Mouse (Mus musculus) heart, adult 2 months (tissue): ENCODE results near the gene Atrnl1. TPM values are rescaled to one million over a fixed set of nuclear protein-coding genes. Genes with fewer than 3 reads are reported as not detected.
"Not testable (repeated sequence)": the region's sequence is repeated elsewhere in the genome, so short reads cannot be mapped to it uniquely, and the experiment has no call there.

ENCODE experiments used
- DNase-seq, 2 experiments: peaks; one replicate each; pipeline ENCODE4 v3.0.0; 2021
- H3K27ac ChIP-seq: fragments of 200-600 bp; 2 replicates; pipeline ENCODE4 v1.8.1; 2022
- H3K27me3 ChIP-seq: fragments of 200-500 bp; 2 replicates; pipeline ENCODE4 v1.6.1; 2012; ENCODE audit warnings: mild to moderate bottlenecking, low read length, inconsistent platforms, mixed read lengths; ENCODE audit not compliant: control insufficient read depth, insufficient read depth
- H3K36me3 ChIP-seq: fragments of 200-500 bp; 2 replicates; pipeline ENCODE4 v1.6.1; 2012; ENCODE audit warnings: low read length, inconsistent platforms; ENCODE audit not compliant: control insufficient read depth, insufficient read depth
- H3K4me1 ChIP-seq: fragments of 200-500 bp; 2 replicates; pipeline ENCODE4 v1.6.1; 2011; ENCODE audit warnings: low read length; ENCODE audit not compliant: control insufficient read depth, insufficient read depth
- H3K4me3 ChIP-seq: fragments of 200-600 bp; 2 replicates; pipeline ENCODE4 v1.8.1; 2022
- H3K79me2 ChIP-seq: fragments of 200-500 bp; replicated peaks from 2 replicates; pipeline ENCODE4 v1.6.1; 2012; ENCODE audit warnings: mild to moderate bottlenecking, inconsistent platforms, low read length, moderate library complexity, mixed read lengths; ENCODE audit not compliant: control insufficient read depth, insufficient read depth
- H3K9ac ChIP-seq: fragments of 200-500 bp; 2 replicates; pipeline ENCODE4 v1.6.1; 2012; ENCODE audit warnings: low read depth, mild to moderate bottlenecking, control low read depth, inconsistent platforms, low read length, mixed read lengths
- CTCF ChIP-seq: fragments of 200-600 bp; IDR thresholded peaks from 2 replicates; pipeline ENCODE4 v1.8.1; 2022; ENCODE audit warnings: antibody characterized with exemption, mild to moderate bottlenecking, moderate library complexity
- EP300 ChIP-seq: fragments of 200-500 bp; IDR thresholded peaks from 2 replicates; pipeline ENCODE4 v1.6.1; 2011; ENCODE audit warnings: low read depth, low read length, control low read depth; ENCODE audit not compliant: insufficient read depth
- POLR2A ChIP-seq: fragments of 200-500 bp; IDR thresholded peaks from 2 replicates; pipeline ENCODE4 v1.6.1; 2011; ENCODE audit warnings: mild to moderate bottlenecking, low read depth, low read length, control low read depth; ENCODE audit not compliant: insufficient read depth
- WGBS: fragments of 180-500 bp; shearing (Covaris S2); methylation state at CpG from one replicate; pipeline ENCODE4 v1.1.7; 2018; 5-methylcytosine and 5-hydroxymethylcytosine counted together
- intact Hi-C: fragments of 180-260 bp; cut with DNase I; formaldehyde crosslinking; loops from one replicate; pipeline ENCODE4 v1.15.1; 2025
- polyA plus RNA-seq: library from polyadenylated mRNA; depleted of rRNA; stranded (reverse); fragments of >200 nt; gene quantifications from 2 replicates; pipeline ENCODE4 v1.2.3, GENCODE M21; 2012
- total RNA-seq, 2 experiments: library from RNA; stranded (reverse); gene quantifications; 2 replicates each; pipeline ENCODE4 v1.2.3; 2021

Gene Atrnl1
- total and polyA plus RNA-seq, 3 experiments, result 6.3 to 14.2 (median 13.4) TPM

DNA sequence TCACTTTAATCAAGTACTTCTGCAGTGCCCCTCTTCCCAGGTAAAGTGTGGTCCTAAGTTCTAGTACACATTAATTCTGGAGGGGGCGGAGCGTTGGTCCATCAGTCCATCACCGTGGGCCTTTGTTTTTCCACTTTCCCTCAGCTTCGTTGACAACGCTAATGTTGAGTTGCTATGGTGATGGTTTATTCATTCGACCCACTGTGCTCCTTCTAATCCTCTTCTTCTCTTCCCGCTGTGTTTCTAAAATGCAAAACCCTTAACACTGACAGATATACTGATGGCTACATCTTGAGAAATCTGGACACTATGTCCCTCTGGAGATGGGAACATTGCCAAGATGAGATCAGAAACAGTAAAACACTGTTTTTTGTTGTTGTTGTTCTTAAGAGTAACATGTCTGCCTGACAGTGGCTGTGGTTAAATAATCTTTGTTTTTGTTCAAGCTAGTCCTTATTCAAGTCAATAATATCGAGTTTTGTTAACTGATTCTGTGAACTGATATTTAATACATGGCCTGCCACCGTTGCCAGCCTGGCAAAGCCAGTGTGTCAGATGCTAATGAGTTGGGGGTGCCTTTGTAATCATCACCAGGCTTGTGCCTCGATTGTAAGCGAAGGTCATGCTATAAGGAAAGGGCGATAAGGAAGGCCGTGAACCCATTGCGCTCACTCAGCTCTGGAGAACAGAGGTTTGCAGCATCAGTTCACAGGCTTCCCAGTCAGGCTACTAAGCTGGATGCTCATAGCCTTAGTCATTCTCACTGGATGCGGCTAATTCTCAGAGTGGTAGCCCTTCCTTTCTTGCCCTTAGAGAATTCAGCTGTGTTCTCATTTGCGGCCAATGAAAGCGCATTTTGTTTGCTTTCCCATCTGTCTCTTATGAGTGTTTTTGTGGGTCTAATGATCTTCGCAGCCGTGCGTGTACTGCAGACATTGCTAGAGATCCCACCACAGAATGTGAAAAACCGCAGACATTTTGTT, 375.4 kb downstream of the Atrnl1 start:
- Histone ChIP-seq H3K4me1 (no peaks in the 10 kb centered on the region), H3K27ac (no peak overlapping the region), H3K9ac (no peak overlapping the region), H3K36me3 (no peaks in the 10 kb centered on the region), H3K4me3 (no peak overlapping the region), H3K27me3 (no peaks in the 10 kb centered on the region), H3K79me2 (no peaks in the 10 kb centered on the region)
- intact Hi-C loops, result no loop called here
- TF ChIP-seq EP300 (no peak), POLR2A (no peak), CTCF (no peak)
- 85% methylated on average over 21 of the region's 21 CpGs for WGBS
- no peak for DNase-seq

DNA sequence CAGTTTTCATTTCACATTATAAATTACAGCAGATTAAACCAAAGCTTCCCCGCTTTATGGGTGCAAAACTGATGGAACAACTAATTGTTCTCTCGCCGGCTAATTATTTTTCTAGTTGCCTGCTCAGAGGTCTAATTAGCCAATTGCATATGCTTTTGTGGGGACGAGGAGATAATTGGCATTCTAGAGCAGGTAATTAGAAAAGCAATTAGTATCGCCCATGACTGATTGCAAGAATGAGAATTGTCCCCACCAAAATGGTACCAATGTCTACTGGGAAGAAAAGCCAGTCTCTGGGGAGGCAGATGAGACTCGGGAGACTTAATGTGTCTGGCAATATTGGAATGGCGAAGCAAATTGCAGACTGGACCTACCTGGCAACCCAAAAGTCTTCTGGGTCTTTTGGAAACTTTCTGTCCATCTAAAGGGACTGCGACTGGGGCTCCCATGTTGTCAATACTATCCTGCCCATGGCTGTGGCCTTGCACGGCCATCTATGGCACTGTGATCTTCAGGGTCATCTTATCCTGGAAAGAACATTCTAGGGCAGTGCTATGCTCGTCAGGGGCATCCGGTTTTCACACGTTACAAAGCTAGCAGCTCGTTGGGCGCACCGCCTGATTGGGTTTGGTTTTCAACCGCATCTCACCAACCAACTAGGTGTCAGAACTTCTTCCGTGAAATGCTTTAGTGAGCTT, 377.0 kb downstream of the Atrnl1 start:
- TF ChIP-seq EP300, result no peak
- no peak for TF ChIP-seq POLR2A
- no peak for TF ChIP-seq CTCF
- Histone ChIP-seq H3K9ac (no peak overlapping the region), H3K27me3 (no peaks in the 10 kb centered on the region), H3K4me1 (no peaks in the 10 kb centered on the region), H3K4me3 (no peak overlapping the region), H3K36me3 (no peaks in the 10 kb centered on the region), H3K79me2 (no peaks in the 10 kb centered on the region), H3K27ac (no peak overlapping the region)
- 94% methylated on average over 17 of the region's 17 CpGs for WGBS
- intact Hi-C loops, result no loop called here
- no peak for DNase-seq

DNA sequence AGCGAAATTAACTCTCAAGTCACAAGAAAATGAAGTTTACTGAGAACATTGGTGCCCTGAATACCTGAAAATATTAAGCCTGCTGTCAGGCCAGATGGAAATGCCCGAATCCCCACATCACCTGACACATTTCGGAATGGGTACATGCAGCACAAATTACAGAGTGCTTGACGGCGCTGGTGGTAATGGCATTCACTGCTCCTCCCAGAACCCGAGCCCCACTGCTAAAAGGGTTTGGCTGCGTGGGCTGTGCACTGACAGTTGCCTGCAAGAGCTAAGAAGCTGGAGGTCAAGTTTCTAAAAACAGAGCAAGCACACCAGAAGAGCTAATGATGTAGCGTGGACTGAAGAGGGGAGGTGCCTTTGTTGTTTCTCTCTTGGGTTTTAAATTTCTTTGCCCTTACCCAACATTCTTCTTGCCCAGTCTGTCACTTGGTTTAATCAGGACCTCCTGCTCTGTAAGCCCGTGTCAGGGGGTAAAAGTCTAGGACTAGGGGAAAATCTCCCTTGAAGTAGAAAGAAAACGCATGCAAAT, 377.8 kb downstream of the Atrnl1 start:
- intact Hi-C loops, result no loop called here
- Histone ChIP-seq H3K4me3 (no peak overlapping the region), H3K27me3 (no peaks in the 10 kb centered on the region), H3K4me1 (no peaks in the 10 kb centered on the region), H3K27ac (no peak overlapping the region), H3K79me2 (no peaks in the 10 kb centered on the region), H3K9ac (no peak overlapping the region), H3K36me3 (no peaks in the 10 kb centered on the region)
- DNase-seq, result no peak
- no peak for TF ChIP-seq CTCF
- TF ChIP-seq POLR2A, result no peak
- TF ChIP-seq EP300, result no peak
- WGBS, result 79% methylated on average over 10 of the region's 10 CpGs

DNA sequence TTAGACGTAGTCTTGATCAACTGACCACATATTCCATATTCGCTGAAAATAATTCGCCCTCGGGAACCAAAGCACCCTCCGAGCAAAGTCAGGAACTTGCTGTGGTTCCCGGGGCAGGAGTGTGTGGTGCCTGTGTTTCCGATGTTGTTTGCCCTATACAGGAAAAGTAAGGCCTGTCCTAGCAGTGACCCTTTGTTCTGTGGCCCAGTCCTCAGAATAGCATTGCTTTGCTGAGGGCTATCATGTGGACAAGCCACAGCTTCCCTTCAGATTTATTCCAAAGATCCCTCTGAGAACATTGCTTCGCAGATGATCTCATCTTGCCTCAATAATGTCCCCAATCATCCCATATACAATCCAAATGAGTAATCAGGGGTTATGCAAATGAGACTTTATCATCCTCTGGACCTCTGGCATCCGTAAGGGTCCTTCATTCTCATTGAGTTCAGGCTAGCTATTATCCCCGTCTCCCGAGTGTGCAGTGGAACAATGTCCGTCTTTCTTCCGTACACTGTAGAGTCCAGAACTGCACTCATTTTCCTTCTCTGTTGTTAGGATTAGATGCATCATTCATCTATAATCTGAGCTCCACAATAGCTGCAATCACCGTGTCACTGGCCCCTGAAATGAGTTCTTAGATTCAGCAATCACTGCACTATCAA, 380.4 kb downstream of the Atrnl1 start:
- no peak overlapping the region for H3K4me3 ChIP-seq
- no peaks in the 10 kb centered on the region for H3K27me3 ChIP-seq
- H3K4me1 ChIP-seq, result no peaks in the 10 kb centered on the region
- H3K36me3 ChIP-seq, result no peaks in the 10 kb centered on the region
- H3K27ac ChIP-seq, result no peak overlapping the region
- H3K9ac ChIP-seq, result no peak overlapping the region
- H3K79me2 ChIP-seq, result no peaks in the 10 kb centered on the region
- no peak for DNase-seq
- 87% methylated on average over 14 of the region's 14 CpGs for WGBS
- intact Hi-C loops, result loop anchor here (10.0 kb wide), 1 partner anchor 564 kb away; no protein-coding TSS in a partner anchor
- no peak for TF ChIP-seq CTCF
- TF ChIP-seq POLR2A, result no peak

DNA sequence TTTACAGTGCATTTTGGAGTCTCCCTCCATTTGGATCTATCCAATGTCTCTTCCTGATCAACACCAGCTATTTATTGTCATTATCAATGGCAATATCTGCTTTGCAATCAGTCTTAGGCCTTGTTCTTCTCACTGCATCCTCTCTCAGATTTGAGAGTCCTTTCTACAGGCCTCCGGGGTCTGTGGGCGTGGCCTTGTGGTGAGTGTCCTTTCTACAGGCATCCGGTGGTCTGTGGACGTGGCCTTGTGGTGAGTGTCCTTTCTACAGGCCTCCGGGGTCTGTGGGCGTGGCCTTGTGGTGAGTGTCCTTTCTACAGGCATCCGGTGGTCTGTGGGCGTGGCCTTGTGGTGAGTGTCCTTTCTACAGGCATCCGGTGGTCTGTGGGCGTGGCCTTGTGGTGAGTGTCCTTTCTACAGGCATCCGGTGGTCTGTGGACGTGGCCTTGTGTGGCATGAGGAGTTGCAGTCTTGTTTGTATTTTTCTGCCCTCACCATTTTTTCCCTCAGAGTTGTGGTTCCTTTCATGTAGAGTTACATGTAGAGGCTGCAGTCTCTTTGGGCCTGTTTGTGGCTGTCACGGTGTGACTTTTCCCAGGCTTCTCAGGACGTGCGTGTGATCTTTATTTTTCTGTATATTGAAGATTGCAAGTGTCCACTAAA, 383.5 kb downstream of the Atrnl1 start:
- not testable (repeated sequence) for H3K9ac ChIP-seq, H3K27ac ChIP-seq, H3K27me3 ChIP-seq, H3K4me1 ChIP-seq, H3K79me2 ChIP-seq, DNase-seq, H3K36me3 ChIP-seq, H3K4me3 ChIP-seq
- intact Hi-C loops, result loop anchor here (10.0 kb wide), 1 partner anchor 560 kb away; no protein-coding TSS in a partner anchor
- WGBS, result 94% methylated on average over 15 of the region's 15 CpGs
